Mouse (Mus musculus) c-Kit-positive CD71-negative TER-119-negative erythroid progenitor cells, embryonic 14.5 days (primary cell): ENCODE results near the gene Myrfl.

Experiments used
- DNase-seq: peaks from one replicate; pipeline ENCODE4 v3.0.0-alpha.2; 2013; ENCODE audit warnings: low read depth

Gene Myrfl

GRCm38 (mm10) chr10:116913647-116914273, 17.0 kb upstream of the Myrfl start:
- DNase-seq, result no peak

- no peak for DNase-seq
Measured at GRCm38 (mm10) chr10:116912850-116913249, 16.1 kb upstream of the Myrfl start.

GRCm38 (mm10) chr10:116908901-116909642, 12.4 kb upstream of the Myrfl start:
- no peak for DNase-seq

GRCm38 (mm10) chr10:116906794-116907193, 10.1 kb upstream of the Myrfl start:
- DNase-seq, result no peak

- DNase-seq, result no peak
Measured at GRCm38 (mm10) chr10:116904503-116904908, 7.8 kb upstream of the Myrfl start.

GRCm38 (mm10) chr10:116895108-116895833, 1.4 kb downstream of the Myrfl start:
- no peak for DNase-seq

GRCm38 (mm10) chr10:116894540-116894939, 2.2 kb downstream of the Myrfl start:
- DNase-seq, result no peak

GRCm38 (mm10) chr10:116893753-116894152, 3.0 kb downstream of the Myrfl start:
- peak; percentile 19 for DNase-seq

- DNase-seq, result no peak
Measured at GRCm38 (mm10) chr10:116890587-116890986, 6.1 kb downstream of the Myrfl start.

- no peak for DNase-seq
Measured at GRCm38 (mm10) chr10:116884552-116884951, 12.2 kb downstream of the Myrfl start.

- no peak for DNase-seq
Measured at GRCm38 (mm10) chr10:116883531-116883930, 13.2 kb downstream of the Myrfl start.

GRCm38 (mm10) chr10:116877436-116877835, 19.3 kb downstream of the Myrfl start:
- no peak for DNase-seq

- no peak for DNase-seq
Measured at GRCm38 (mm10) chr10:116874490-116874889, 22.2 kb downstream of the Myrfl start.

- no peak for DNase-seq
Measured at GRCm38 (mm10) chr10:116872016-116872410, 24.7 kb downstream of the Myrfl start.

- no peak for DNase-seq
Measured at GRCm38 (mm10) chr10:116871329-116872015, 25.2 kb downstream of the Myrfl start.

GRCm38 (mm10) chr10:116870819-116871218, 25.9 kb downstream of the Myrfl start:
- no peak for DNase-seq

GRCm38 (mm10) chr10:116853159-116853845, 43.4 kb downstream of the Myrfl start:
- DNase-seq, result no peak

- peak; percentile 30 for DNase-seq
Measured at GRCm38 (mm10) chr10:116848749-116849473, 47.8 kb downstream of the Myrfl start.

GRCm38 (mm10) chr10:116841551-116841950, 55.2 kb downstream of the Myrfl start:
- no peak for DNase-seq

GRCm38 (mm10) chr10:116830676-116831075, 66.0 kb downstream of the Myrfl start:
- DNase-seq, result no peak

- DNase-seq, result no peak
Measured at GRCm38 (mm10) chr10:116828099-116828498, 68.6 kb downstream of the Myrfl start.
